Mouse (Mus musculus) brain, embryonic 14.5 days (tissue): Measurements from ENCODE around the gene Akap10.

Experiments
- CTCF ChIP-seq: fragments of 200-500 bp; IDR thresholded peaks from 2 replicates; pipeline ENCODE4 v1.5.1; 2012; ENCODE audit warnings: inconsistent platforms, mild to moderate bottlenecking, moderate library complexity, borderline replicate concordance; ENCODE audit not compliant: insufficient read depth, insufficient read length; ENCODE audit errors: extremely low read depth
- POLR2A ChIP-seq: fragments of 200-500 bp; IDR thresholded peaks from 2 replicates; pipeline ENCODE4 v1.6.1; 2012; ENCODE audit warnings: mild to moderate bottlenecking, inconsistent platforms, borderline replicate concordance; ENCODE audit not compliant: poor library complexity, insufficient read depth, insufficient read length, severe bottlenecking; ENCODE audit errors: extremely low read depth

- TF ChIP-seq CTCF (peak; percentile 71; the same call in 1 of the 2 replicates), POLR2A (no peak)
Observed at GRCm38 (mm10) chr11:61949315-61949714, 19.3 kb upstream of the Akap10 start.
